Mouse (Mus musculus) forebrain, embryonic 14.5 days (tissue): ENCODE data around the gene Ntn1. TPM values are rescaled to one million over a fixed set of nuclear protein-coding genes. Genes with fewer than 3 reads are reported as not detected.

ENCODE experiments used
- ATAC-seq: fragments of 200-750 bp; cut with Nextera tagmentation; 2 replicates; pipeline ENCODE4 v1.8.0; 2017; ENCODE audit warnings: mild to moderate bottlenecking, moderate library complexity
- DNase-seq: peaks from one replicate; pipeline ENCODE4 v3.0.0-alpha.2; 2015; ENCODE audit warnings: low spot score
- H3K27ac ChIP-seq: fragments of 300-500 bp; sonication (generic); 2 replicates; pipeline ENCODE4 v1.5.1; 2014; ENCODE audit warnings: low read depth, mild to moderate bottlenecking, control low read depth, low read length, moderate library complexity
- H3K27me3 ChIP-seq: fragments of 300-500 bp; sonication (generic); replicated peaks from 2 replicates; pipeline ENCODE4 v1.6.1; 2014; ENCODE audit warnings: low read length, control low read depth, mixed read lengths; ENCODE audit not compliant: control insufficient read depth, insufficient read depth
- H3K36me3 ChIP-seq: fragments of 300-500 bp; sonication (generic); 2 replicates; pipeline ENCODE4 v1.6.1; 2014; ENCODE audit warnings: low read length, control low read depth; ENCODE audit not compliant: control insufficient read depth, insufficient read depth
- H3K4me1 ChIP-seq: fragments of 300-500 bp; sonication (generic); 2 replicates; pipeline ENCODE4 v1.6.1; 2014; ENCODE audit warnings: antibody characterized with exemption, low read length, control low read depth; ENCODE audit not compliant: control insufficient read depth, insufficient read depth
- H3K4me2 ChIP-seq: fragments of 300-500 bp; sonication (generic); 2 replicates; pipeline ENCODE4 v1.6.1; 2014; ENCODE audit warnings: mild to moderate bottlenecking, control low read depth, low read length
- H3K4me3 ChIP-seq: fragments of 300-500 bp; sonication (generic); 2 replicates; pipeline ENCODE4 v1.5.1; 2014; ENCODE audit warnings: low read depth, low read length, control low read depth
- H3K9ac ChIP-seq: fragments of 300-500 bp; sonication (generic); 2 replicates; pipeline ENCODE4 v1.6.1; 2014; ENCODE audit warnings: mild to moderate bottlenecking, low read length, control low read depth, moderate library complexity
- H3K9me3 ChIP-seq: fragments of 300-500 bp; sonication (generic); replicated peaks from 2 replicates; pipeline ENCODE4 v1.6.1; 2016; ENCODE audit warnings: low read length, control low read depth, mixed read lengths; ENCODE audit not compliant: control insufficient read depth
- WGBS: fragments of 180-500 bp; shearing (Covaris S2); extraction: QIAGEN DNeasy Blood & Tissue Kit; methylation state at CpG from one replicate; pipeline ENCODE4 v1.1.7; 2014; 5-methylcytosine and 5-hydroxymethylcytosine counted together
- polyA plus RNA-seq: library from polyadenylated mRNA; unstranded; fragments of >200 nt; fragmentation: Nextera tagmentation; extraction: Ambion mirVana; gene quantifications from 2 replicates; pipeline ENCODE4 v1.2.1, GENCODE M21; 2014

Ntn1 gene
- polyA plus RNA-seq, 1 experiment from 2014 or later = 3.5 TPM

DNA sequence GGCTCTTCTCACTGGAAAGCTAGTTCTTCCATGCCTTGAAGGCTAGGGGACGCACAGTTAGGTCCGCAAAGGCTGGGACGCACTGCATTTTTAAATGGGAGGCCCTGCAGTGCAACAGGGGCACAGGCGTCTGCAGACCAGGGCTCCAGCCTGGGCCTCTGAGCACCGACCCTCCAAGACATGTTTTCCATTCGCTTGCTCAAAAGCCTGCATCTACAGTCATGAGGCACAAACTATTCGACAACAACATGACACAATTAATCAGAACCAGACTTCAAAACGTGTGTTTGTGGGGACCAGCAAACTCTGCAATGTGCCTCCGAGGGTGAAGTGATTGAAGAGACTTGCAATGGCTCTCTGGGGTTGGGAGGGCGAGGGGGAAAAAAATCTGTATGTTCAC is 17.1 kb downstream of the Ntn1 start:
- Histone ChIP-seq H3K27ac (no peak overlapping the region), H3K9me3 (no peaks in the 10 kb centered on the region), H3K4me2 (peak overlapping the region; percentile 93), H3K9ac (0 out of 2 replicates have a peak overlapping the region, but pooled peaks have one; percentile 25), H3K27me3 (peaks cover 56% of the 10 kb centered on the region), H3K4me3 (peak overlapping the region; percentile 62), H3K4me1 (peaks cover 36% of the 10 kb centered on the region), H3K36me3 (no peaks in the 10 kb centered on the region)
- WGBS = 3% methylated on average over 10 of the region's 10 CpGs
- ATAC-seq = no peak
- DNase-seq = no peak

- DNase-seq (no peak), ATAC-seq (no peak)
- Histone ChIP-seq H3K4me2 (peak overlapping the region; percentile 14; the same call in 1 of the 2 replicates), H3K9me3 (no peaks in the 10 kb centered on the region), H3K27me3 (peaks cover 42% of the 10 kb centered on the region), H3K36me3 (no peaks in the 10 kb centered on the region), H3K27ac (no peak overlapping the region), H3K9ac (no peak overlapping the region), H3K4me1 (peaks cover 36% of the 10 kb centered on the region), H3K4me3 (no peak overlapping the region)
- 69% methylated on average over 1 of the region's 1 CpGs for WGBS
Observed at GRCm38 (mm10) chr11:68381833-68382232, 18.8 kb downstream of the Ntn1 start.

DNA sequence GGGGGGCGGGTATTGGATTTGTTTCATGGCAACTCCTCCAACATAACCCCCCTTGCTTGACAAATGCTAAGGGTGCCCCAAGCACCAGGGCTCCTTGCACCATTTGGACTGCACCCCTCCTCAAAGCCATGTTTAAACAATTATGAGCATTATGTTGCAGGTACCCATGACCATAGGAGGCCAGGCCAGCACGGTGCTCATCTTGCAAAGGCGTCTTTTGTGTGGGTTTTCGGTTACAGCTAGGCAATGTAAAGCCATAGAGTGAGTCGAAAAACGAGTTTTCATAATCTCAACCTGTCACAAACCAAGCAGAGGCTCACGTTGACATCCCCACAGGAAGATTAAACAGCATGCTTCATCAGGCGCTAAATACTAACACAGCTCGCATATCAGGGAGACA is 19.3 kb downstream of the Ntn1 start:
- H3K27ac ChIP-seq = no peak overlapping the region
- ATAC-seq (no peak), DNase-seq (no peak)
- peak overlapping the region; percentile 14 for H3K4me2 ChIP-seq
- H3K9ac ChIP-seq = no peak overlapping the region
- 68% methylated on average over 9 of the region's 9 CpGs for WGBS
- no peaks in the 10 kb centered on the region for H3K9me3 ChIP-seq
- H3K36me3 ChIP-seq = no peaks in the 10 kb centered on the region
- H3K4me1 ChIP-seq = peaks cover 36% of the 10 kb centered on the region
- H3K4me3 ChIP-seq = no peak overlapping the region
- H3K27me3 ChIP-seq = peaks cover 42% of the 10 kb centered on the region

DNA sequence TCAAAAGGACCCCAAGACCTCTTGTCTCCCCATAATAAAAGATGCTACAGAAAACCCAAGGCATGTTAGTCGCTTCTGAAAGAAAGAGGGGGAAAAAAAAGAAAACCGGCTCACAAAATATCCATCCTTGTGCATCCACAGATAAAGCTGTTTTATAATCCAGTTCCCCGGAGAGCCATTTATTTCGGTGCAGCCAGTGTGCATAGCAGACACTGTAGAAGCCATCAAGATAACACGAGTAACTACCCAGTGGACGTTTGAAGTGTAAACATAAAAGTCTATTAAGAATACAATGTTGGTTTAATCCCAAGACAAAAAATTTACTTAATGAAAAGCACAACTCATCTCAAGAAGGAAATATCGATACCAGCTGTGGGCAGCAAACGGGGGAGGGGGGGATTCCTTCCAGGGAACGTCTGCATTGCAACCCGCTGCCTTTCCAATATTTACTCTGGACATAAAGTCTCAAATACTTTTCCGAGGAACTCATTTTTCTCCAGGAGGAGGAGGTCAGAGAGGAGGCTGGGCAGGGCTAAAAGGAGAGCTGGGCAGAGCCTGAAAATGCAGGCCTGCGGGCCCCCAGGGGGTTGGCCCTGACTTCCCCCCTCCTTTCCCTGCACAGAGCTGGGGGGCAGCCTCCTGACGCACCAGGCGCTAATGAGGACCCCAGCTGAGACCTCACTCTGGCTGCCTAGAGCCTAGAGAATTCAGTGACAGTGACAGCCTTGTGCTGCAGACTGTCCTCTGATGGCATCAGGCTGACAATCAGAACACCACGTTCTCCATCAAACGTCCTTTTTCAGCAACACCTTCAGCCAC is 21.5 kb downstream of the Ntn1 start:
- WGBS = 4% methylated on average over 16 of the region's 16 CpGs
- H3K27ac ChIP-seq = no peak overlapping the region
- peaks cover 30% of the 10 kb centered on the region; the same call in 1 of the 2 replicates for H3K27me3 ChIP-seq
- H3K4me3 ChIP-seq = no peak overlapping the region
- no peaks in the 10 kb centered on the region for H3K36me3 ChIP-seq
- no peaks in the 10 kb centered on the region for H3K9me3 ChIP-seq
- H3K9ac ChIP-seq = no peak overlapping the region
- ATAC-seq (no peak), DNase-seq (no peak)
- 0 out of 2 replicates have a peak overlapping the region, but pooled peaks have one; percentile 5 for H3K4me2 ChIP-seq
- peaks cover 24% of the 10 kb centered on the region for H3K4me1 ChIP-seq

DNA sequence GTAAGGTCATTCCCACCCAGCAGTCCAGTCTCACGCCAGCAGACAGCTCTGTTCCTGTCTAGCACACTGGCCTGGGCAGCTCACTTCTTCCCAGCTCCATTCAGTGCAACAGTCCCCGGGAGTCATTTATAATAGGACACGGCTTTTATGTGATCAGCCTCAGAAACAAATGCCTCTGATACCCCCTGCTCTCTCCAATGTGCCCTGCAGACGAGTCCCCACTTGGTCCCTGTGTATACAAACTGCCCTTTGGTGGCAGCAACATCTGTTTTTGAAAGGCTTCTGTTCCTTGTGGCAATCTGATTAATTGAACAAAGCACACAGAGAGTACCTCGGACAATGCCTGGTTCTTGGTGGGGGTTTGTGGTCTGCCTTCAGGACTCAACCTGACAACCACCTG is 22.2 kb downstream of the Ntn1 start:
- no peaks in the 10 kb centered on the region for H3K36me3 ChIP-seq
- peaks cover 20% of the 10 kb centered on the region for H3K4me1 ChIP-seq
- peaks cover 23% of the 10 kb centered on the region; the same call in 1 of the 2 replicates for H3K27me3 ChIP-seq
- WGBS = 9% methylated on average over 5 of the region's 5 CpGs
- H3K4me2 ChIP-seq = no peak overlapping the region
- DNase-seq (no peak), ATAC-seq (no peak)
- H3K4me3 ChIP-seq = no peak overlapping the region
- H3K9me3 ChIP-seq = no peaks in the 10 kb centered on the region
- H3K27ac ChIP-seq = no peak overlapping the region
- no peak overlapping the region; the same call in 1 of the 2 replicates for H3K9ac ChIP-seq

DNA sequence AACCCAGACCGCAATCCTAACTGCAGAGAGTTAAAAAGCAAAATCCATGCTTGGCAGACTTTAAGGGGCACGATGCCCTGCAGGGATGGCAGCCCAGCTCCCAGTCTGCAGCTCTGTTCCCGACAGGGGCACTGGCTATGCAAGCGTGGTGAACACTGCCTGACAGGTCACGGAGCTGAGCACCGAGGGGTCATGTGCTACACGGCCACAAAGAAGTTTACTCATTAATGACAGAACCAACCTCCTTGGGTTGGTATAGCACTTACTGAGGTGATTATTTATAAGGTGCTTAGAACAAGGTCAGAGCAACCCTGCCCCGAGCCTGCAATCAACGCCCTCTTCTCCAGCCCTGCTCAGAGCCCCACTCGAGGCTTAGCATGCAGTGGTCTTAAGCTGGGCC is 27.5 kb downstream of the Ntn1 start:
- no peak overlapping the region for H3K9ac ChIP-seq
- no peak for DNase-seq
- no peaks in the 10 kb centered on the region for H3K9me3 ChIP-seq
- no peak overlapping the region for H3K4me3 ChIP-seq
- H3K4me1 ChIP-seq = no peaks in the 10 kb centered on the region
- no peak overlapping the region for H3K27ac ChIP-seq
- no peaks in the 10 kb centered on the region for H3K27me3 ChIP-seq
- ATAC-seq = no peak
- H3K36me3 ChIP-seq = no peaks in the 10 kb centered on the region
- WGBS = 75% methylated on average over 10 of the region's 10 CpGs
- no peak overlapping the region for H3K4me2 ChIP-seq

- Histone ChIP-seq H3K4me2 (no peak overlapping the region), H3K9me3 (no peaks in the 10 kb centered on the region), H3K36me3 (no peaks in the 10 kb centered on the region), H3K4me3 (no peak overlapping the region), H3K27ac (no peak overlapping the region), H3K4me1 (no peaks in the 10 kb centered on the region), H3K9ac (no peak overlapping the region), H3K27me3 (no peaks in the 10 kb centered on the region)
- ATAC-seq (no peak), DNase-seq (no peak)
- 85% methylated on average over 11 of the region's 11 CpGs for WGBS
Observed at GRCm38 (mm10) chr11:68371609-68372008, 29.0 kb downstream of the Ntn1 start.

DNA sequence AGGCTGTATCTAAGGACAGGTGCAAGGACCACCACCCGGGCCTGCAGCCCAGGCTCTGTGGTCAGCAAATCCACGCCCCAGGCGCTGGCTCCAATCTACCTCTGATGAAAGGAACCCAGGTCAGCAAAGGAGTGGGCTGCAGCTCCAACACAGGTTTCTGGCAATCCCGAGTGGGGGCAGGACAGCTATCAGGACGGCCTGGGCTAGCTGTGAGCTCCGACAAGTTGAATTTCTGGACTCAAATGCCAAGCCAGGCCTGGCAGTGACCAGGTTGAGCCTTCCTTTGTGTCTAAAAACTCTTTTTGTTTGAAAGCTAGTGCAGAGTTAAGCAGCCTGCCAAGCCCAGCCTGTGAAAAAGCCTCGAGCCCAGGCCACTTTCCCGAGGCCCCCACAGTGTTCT is 43.7 kb downstream of the Ntn1 start:
- WGBS = 55% methylated on average over 8 of the region's 8 CpGs
- no peaks in the 10 kb centered on the region for H3K4me1 ChIP-seq
- H3K4me3 ChIP-seq = no peak overlapping the region
- H3K9me3 ChIP-seq = no peaks in the 10 kb centered on the region; the same call in 1 of the 2 replicates
- H3K4me2 ChIP-seq = no peak overlapping the region
- ATAC-seq (no peak), DNase-seq (no peak)
- H3K9ac ChIP-seq = no peak overlapping the region
- no peaks in the 10 kb centered on the region for H3K27me3 ChIP-seq
- no peaks in the 10 kb centered on the region for H3K36me3 ChIP-seq
- no peak overlapping the region for H3K27ac ChIP-seq

GRCm38 (mm10) chr11:68355561-68355960 is 45.1 kb downstream of the Ntn1 start:
- Histone ChIP-seq H3K36me3 (no peaks in the 10 kb centered on the region), H3K4me1 (no peaks in the 10 kb centered on the region), H3K27me3 (no peaks in the 10 kb centered on the region), H3K4me3 (no peak overlapping the region), H3K4me2 (no peak overlapping the region), H3K9me3 (no peaks in the 10 kb centered on the region; the same call in 1 of the 2 replicates), H3K27ac (no peak overlapping the region), H3K9ac (no peak overlapping the region)
- 67% methylated on average over 8 of the region's 8 CpGs for WGBS
- peak; percentile 10 for DNase-seq
- no peak for ATAC-seq
